Mouse (Mus musculus): ENCODE measurements around the gene Rbm44. TPM values are rescaled to one million over a fixed set of nuclear protein-coding genes. Genes with fewer than 3 reads are reported as not detected.
A peak's percentile ranks its signal among the peaks of the same experiment; 100 is the strongest.

The Rbm44 gene
- polyA plus RNA-seq, 1 experiment from 2014 or later = 0.24 TPM

DNA sequence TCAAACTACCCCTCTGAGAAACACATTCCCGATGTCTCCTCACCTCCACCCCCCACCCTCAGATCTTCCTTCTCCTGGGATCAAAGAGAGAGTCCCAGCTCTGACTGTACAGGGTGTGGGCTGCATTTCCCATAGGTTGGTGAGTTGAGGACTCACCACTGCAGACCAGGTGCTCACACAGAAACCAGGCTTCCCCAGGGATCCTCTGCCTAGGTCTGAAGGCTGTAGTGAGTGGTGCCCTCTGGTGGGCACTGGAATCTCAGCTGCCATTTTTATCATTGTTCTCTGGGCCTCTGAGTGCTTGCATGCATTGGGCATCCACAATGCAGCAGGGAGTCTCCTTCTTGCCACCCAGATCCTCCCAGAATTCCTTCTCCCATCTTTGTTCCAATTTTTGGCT lies 66.2 kb downstream of the Rbm44 start:
- Histone ChIP-seq H3K4me2 (ENCODE audit: low read length) (no peak overlapping the region), H3K9ac (ENCODE audit: low read depth, low read length) (no peak overlapping the region), H3K27ac (ENCODE audit: low read length) (no peak overlapping the region; the same call in none of the 2 replicates), H3K4me1 (ENCODE audit: control insufficient read depth, insufficient read depth, low read length) (peaks cover 4% of the 10 kb centered on the region; the same call in 1 of the 2 replicates), H3K4me3 (ENCODE audit: low read depth, low read length) (no peak overlapping the region), H3K27me3 (ENCODE audit: control insufficient read depth, insufficient read depth, low read depth, low read length) (no peaks in the 10 kb centered on the region), H3K36me3 (ENCODE audit: control insufficient read depth, insufficient read depth, low read length) (no peaks in the 10 kb centered on the region), H3K9me3 (replicated peaks; ENCODE audit: control insufficient read depth, low read length, poor library complexity, severe bottlenecking) (no peaks in the 10 kb centered on the region)
- WGBS = 94% methylated on average over 1 of the region's 1 CpGs
- no peak for ATAC-seq

DNA sequence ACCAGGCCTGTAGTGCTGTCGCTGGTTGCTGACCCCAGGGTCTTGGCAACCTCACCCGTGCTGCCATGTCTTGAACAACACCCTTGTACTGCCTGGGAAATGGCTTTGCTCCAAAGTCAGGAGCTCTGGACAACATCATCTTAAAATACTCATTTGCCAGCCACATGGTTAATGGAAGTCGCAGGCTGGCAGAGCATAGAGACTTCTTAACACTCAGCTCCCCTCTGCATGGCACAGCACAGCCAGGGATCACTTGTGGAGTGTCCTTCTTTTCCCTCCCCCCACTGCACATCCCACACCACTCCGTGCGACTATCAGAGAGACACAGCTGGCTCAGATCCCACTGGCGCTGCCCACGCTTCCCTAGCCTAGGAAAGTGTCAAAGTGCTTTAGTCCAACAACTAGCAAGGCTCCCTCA lies 66.7 kb downstream of the Rbm44 start:
- Histone ChIP-seq H3K9me3 (replicated peaks; ENCODE audit: control insufficient read depth, low read length, poor library complexity, severe bottlenecking) (no peaks in the 10 kb centered on the region), H3K9ac (ENCODE audit: low read depth, low read length) (no peak overlapping the region), H3K4me2 (ENCODE audit: low read length) (no peak overlapping the region), H3K4me1 (ENCODE audit: control insufficient read depth, insufficient read depth, low read length) (peaks cover 4% of the 10 kb centered on the region; the same call in 1 of the 2 replicates), H3K36me3 (ENCODE audit: control insufficient read depth, insufficient read depth, low read length) (no peaks in the 10 kb centered on the region), H3K27me3 (ENCODE audit: control insufficient read depth, insufficient read depth, low read depth, low read length) (no peaks in the 10 kb centered on the region), H3K4me3 (ENCODE audit: low read depth, low read length) (no peak overlapping the region), H3K27ac (ENCODE audit: low read length) (peak overlapping the region; percentile 64)
- WGBS = 70% methylated on average over 7 of the region's 7 CpGs
- ATAC-seq = no peak

DNA sequence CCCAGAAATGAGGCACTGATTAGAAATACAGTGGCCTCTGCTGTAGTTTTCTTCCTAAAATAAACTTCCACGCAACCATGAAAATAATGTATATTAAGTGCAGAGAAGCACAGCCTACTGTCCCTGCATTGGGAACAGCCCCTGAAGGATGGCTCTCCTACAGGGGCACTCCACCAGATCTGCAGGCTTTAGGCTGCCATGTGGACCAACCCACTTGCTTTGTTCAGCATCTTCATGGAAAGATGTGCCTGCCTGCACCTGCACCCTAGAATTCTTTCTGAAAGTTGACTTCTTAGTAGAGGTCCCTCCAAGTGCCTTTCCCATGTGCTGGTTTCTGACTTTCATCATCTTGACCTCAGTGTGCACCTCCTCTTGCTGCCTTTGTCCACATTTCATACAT lies 70.4 kb downstream of the Rbm44 start:
- H3K4me2 ChIP-seq (ENCODE audit: low read length) = no peak overlapping the region
- H3K9me3 ChIP-seq (replicated peaks; ENCODE audit: control insufficient read depth, low read length, poor library complexity, severe bottlenecking) = no peaks in the 10 kb centered on the region
- H3K9ac ChIP-seq (ENCODE audit: low read depth, low read length) = no peak overlapping the region
- H3K36me3 ChIP-seq (ENCODE audit: control insufficient read depth, insufficient read depth, low read length) = no peaks in the 10 kb centered on the region
- no peak overlapping the region for H3K27ac ChIP-seq (ENCODE audit: low read length)
- peaks cover 4% of the 10 kb centered on the region; the same call in 1 of the 2 replicates for H3K4me1 ChIP-seq (ENCODE audit: control insufficient read depth, insufficient read depth, low read length)
- no peaks in the 10 kb centered on the region for H3K27me3 ChIP-seq (ENCODE audit: control insufficient read depth, insufficient read depth, low read depth, low read length)
- no peak overlapping the region for H3K4me3 ChIP-seq (ENCODE audit: low read depth, low read length)
- WGBS = 85% methylated on average over 1 of the region's 1 CpGs
- ATAC-seq = no peak

DNA sequence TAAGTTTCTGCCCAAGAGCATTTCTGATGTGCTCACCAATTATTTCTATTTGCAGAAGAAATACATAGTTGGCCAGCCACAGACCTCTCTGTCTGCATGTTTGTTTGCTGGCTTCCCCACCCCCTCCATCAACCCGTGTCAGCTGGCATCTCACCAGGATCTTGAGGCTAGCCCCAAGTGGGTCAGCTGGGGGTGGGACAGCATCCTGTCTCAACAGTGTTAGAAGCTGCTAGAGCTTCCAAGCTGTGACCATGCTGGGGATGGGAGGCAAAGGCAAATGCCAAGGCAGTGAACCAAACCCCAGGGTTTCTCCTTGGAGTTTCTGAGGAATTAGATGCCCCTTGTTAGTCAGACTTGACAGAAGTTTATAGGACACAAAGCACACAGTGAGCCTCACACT lies 71.1 kb downstream of the Rbm44 start:
- 61% methylated on average over 1 of the region's 1 CpGs for WGBS
- Histone ChIP-seq H3K27me3 (ENCODE audit: control insufficient read depth, insufficient read depth, low read depth, low read length) (no peaks in the 10 kb centered on the region), H3K9me3 (replicated peaks; ENCODE audit: control insufficient read depth, low read length, poor library complexity, severe bottlenecking) (no peaks in the 10 kb centered on the region), H3K4me3 (ENCODE audit: low read depth, low read length) (no peak overlapping the region), H3K4me2 (ENCODE audit: low read length) (no peak overlapping the region), H3K27ac (ENCODE audit: low read length) (no peak overlapping the region), H3K36me3 (ENCODE audit: control insufficient read depth, insufficient read depth, low read length) (no peaks in the 10 kb centered on the region), H3K4me1 (ENCODE audit: control insufficient read depth, insufficient read depth, low read length) (peaks cover 4% of the 10 kb centered on the region; the same call in 1 of the 2 replicates), H3K9ac (ENCODE audit: low read depth, low read length) (no peak overlapping the region)
- ATAC-seq = no peak

DNA sequence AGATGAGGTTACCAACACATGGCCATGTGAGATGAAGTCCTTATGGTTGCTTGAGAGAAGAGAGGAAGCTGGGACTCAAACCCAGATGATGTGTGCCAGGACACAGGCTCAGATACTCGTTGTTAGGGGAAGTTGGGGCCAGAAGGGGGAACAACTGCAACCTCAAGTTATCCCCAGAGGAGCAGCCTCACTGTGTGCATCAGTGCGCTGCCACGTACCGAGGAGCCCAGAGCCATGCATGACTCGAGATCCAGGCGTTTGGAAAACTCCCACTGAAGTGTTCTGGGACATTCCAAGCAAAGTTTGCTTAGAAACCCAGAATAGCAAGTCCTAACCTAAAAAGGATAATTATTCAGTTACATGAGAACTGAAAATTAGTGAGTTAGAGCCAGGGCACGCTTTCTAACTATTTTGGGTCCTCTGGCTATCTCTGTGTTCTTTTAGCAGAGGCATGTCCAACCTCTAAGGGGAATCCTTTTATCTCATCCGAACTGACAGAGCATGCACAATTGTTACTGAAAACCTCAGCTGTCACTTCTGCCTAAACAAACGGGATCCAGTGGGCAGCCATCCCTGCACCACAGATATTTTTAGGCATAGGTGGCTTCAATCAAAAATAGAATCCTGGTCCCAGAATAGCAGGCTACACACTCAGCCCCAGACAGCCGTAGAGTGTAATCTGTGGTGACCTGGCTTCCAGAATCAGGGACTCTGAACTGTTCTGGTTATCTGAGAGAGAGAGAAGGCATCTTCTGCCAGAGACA lies 71.8 kb downstream of the Rbm44 start:
- H3K36me3 ChIP-seq (ENCODE audit: control insufficient read depth, insufficient read depth, low read length) = no peaks in the 10 kb centered on the region
- no peak overlapping the region for H3K27ac ChIP-seq (ENCODE audit: low read length)
- no peaks in the 10 kb centered on the region for H3K9me3 ChIP-seq (replicated peaks; ENCODE audit: control insufficient read depth, low read length, poor library complexity, severe bottlenecking)
- no peak for ATAC-seq
- WGBS = 58% methylated on average over 10 of the region's 10 CpGs
- H3K9ac ChIP-seq (ENCODE audit: low read depth, low read length) = no peak overlapping the region
- H3K27me3 ChIP-seq (ENCODE audit: control insufficient read depth, insufficient read depth, low read depth, low read length) = no peaks in the 10 kb centered on the region
- H3K4me2 ChIP-seq (ENCODE audit: low read length) = no peak overlapping the region
- H3K4me1 ChIP-seq (ENCODE audit: control insufficient read depth, insufficient read depth, low read length) = peaks cover 4% of the 10 kb centered on the region; the same call in 1 of the 2 replicates
- H3K4me3 ChIP-seq (ENCODE audit: low read depth, low read length) = no peak overlapping the region

DNA sequence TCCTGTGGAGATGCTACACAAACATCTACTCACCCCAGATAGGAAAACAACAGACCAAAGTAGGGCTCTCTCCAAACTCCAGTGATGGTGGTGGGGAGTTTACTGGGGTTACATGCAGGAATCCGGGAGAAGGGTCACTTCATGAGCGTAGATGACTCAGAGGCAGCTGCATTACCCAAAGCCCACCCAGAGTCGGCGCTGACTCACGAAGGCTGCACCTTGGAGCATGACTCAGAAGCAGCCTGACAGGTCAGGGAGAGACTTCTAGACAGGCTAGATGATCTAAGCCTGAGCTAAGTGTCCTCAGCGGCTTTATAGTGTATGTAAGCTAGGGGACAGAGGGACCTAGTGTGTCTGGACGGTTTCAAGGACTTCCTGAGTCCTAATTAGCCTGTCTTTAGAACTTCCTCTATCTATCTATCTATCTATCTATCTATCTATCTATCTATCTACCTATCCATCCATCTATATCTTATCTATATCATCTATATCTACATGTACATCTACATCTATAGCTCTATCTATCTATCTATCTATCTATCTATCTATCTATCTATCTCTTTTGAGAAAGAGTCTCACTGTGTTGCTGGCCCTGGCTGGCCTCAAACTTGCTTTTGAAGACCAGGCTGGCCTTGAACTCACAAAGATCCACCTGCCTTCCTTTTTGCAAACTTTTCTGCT lies 74.9 kb downstream of the Rbm44 start:
- Histone ChIP-seq H3K4me2 (ENCODE audit: low read length) (no peak overlapping the region), H3K4me1 (ENCODE audit: control insufficient read depth, insufficient read depth, low read length) (no peaks in the 10 kb centered on the region), H3K36me3 (ENCODE audit: control insufficient read depth, insufficient read depth, low read length) (no peaks in the 10 kb centered on the region), H3K27me3 (ENCODE audit: control insufficient read depth, insufficient read depth, low read depth, low read length) (no peaks in the 10 kb centered on the region), H3K9me3 (replicated peaks; ENCODE audit: control insufficient read depth, low read length, poor library complexity, severe bottlenecking) (no peaks in the 10 kb centered on the region), H3K4me3 (ENCODE audit: low read depth, low read length) (no peak overlapping the region), H3K27ac (ENCODE audit: low read length) (no peak overlapping the region), H3K9ac (ENCODE audit: low read depth, low read length) (no peak overlapping the region)
- 91% methylated on average over 7 of the region's 7 CpGs for WGBS
- ATAC-seq = no peak

DNA sequence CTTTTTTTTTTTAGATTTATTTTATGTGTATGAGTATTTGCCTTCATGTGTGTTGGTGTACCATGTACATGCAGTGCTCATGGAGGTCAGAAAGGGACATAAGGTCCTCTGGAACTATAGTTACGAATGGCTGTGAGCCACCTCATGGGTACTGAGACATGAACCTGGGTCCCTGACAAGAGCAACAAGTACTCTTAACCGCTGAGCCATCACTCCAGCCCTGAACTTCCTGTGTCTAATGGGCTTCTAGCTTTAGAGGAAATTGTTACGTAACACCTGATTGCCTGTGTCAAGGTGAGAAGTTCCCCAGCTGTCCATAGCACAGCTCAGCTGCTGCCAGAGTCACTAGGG lies 75.4 kb downstream of the Rbm44 start:
- H3K9ac ChIP-seq (ENCODE audit: low read depth, low read length) = no peak overlapping the region
- H3K4me3 ChIP-seq (ENCODE audit: low read depth, low read length) = no peak overlapping the region
- no peaks in the 10 kb centered on the region for H3K36me3 ChIP-seq (ENCODE audit: control insufficient read depth, insufficient read depth, low read length)
- H3K4me1 ChIP-seq (ENCODE audit: control insufficient read depth, insufficient read depth, low read length) = no peaks in the 10 kb centered on the region
- no peak for ATAC-seq
- no peaks in the 10 kb centered on the region for H3K9me3 ChIP-seq (replicated peaks; ENCODE audit: control insufficient read depth, low read length, poor library complexity, severe bottlenecking)
- 87% methylated on average over 3 of the region's 3 CpGs for WGBS
- H3K27ac ChIP-seq (ENCODE audit: low read length) = no peak overlapping the region
- no peak overlapping the region for H3K4me2 ChIP-seq (ENCODE audit: low read length)
- no peaks in the 10 kb centered on the region for H3K27me3 ChIP-seq (ENCODE audit: control insufficient read depth, insufficient read depth, low read depth, low read length)

Other genes starting within 250 kb of the Rbm44 start
- gene Mlph, start 230.0 kb upstream of the Rbm44 start, polyA plus RNA-seq (2015; fragmentation: Nextera tagmentation; extraction: Ambion mirVana) = 0.09 and 0.29 TPM in 2 replicates
- gene Prlh, start 192.0 kb upstream of the Rbm44 start, polyA plus RNA-seq (2015; fragmentation: Nextera tagmentation; extraction: Ambion mirVana) = not detected in 2 replicates
- gene Rab17, start 175.4 kb upstream of the Rbm44 start, polyA plus RNA-seq (2015; fragmentation: Nextera tagmentation; extraction: Ambion mirVana) = 0.17 and 0.19 TPM in 2 replicates
- gene Lrrfip1, start 146.4 kb upstream of the Rbm44 start, polyA plus RNA-seq (2015; fragmentation: Nextera tagmentation; extraction: Ambion mirVana) = 42.7 and 44.4 TPM in 2 replicates
- 6.7 and 14.0 TPM in 2 replicates for gene Ramp1, start 34.7 kb downstream of the Rbm44 start, polyA plus RNA-seq (2015; fragmentation: Nextera tagmentation; extraction: Ambion mirVana)
- 57.0 and 59.6 TPM in 2 replicates for gene Ube2f, start 105.2 kb downstream of the Rbm44 start, polyA plus RNA-seq (2015; fragmentation: Nextera tagmentation; extraction: Ambion mirVana)
- gene Scly, start 153.2 kb downstream of the Rbm44 start, polyA plus RNA-seq (2015; fragmentation: Nextera tagmentation; extraction: Ambion mirVana) = 11.2 and 12.1 TPM in 2 replicates
- gene Espnl, start 177.0 kb downstream of the Rbm44 start, polyA plus RNA-seq (2015; fragmentation: Nextera tagmentation; extraction: Ambion mirVana) = 0.04 and 0.13 TPM in 2 replicates
- gene Klhl30, start 205.9 kb downstream of the Rbm44 start, polyA plus RNA-seq (2015; fragmentation: Nextera tagmentation; extraction: Ambion mirVana) = 0.11 and 0.13 TPM in 2 replicates
- gene Erfe, start 221.3 kb downstream of the Rbm44 start, polyA plus RNA-seq (2015; fragmentation: Nextera tagmentation; extraction: Ambion mirVana) = 0.18 and 0.25 TPM in 2 replicates

All from midbrain, embryonic 16.5 days (tissue).